Mouse (Mus musculus) midbrain, postnatal 0 days (tissue): ENCODE measurements around the gene Zhx3. TPM values are rescaled to one million over a fixed set of nuclear protein-coding genes. Genes with fewer than 3 reads are reported as not detected.
A peak's percentile ranks its signal among the peaks of the same experiment; 100 is the strongest.

Experiments used
- ATAC-seq: fragments of 200-750 bp; cut with Nextera tagmentation; 2 replicates; pipeline ENCODE4 v1.8.0; 2017; ENCODE audit warnings: moderate number of reproducible peaks, mild to moderate bottlenecking, moderate TSS enrichment, moderate library complexity; ENCODE audit not compliant: low FRiP score
- DNase-seq: peaks from one replicate; pipeline ENCODE4 v3.0.0-alpha.2; 2015; ENCODE audit warnings: low spot score
- H3K27ac ChIP-seq: fragments of 300-500 bp; sonication (generic); 2 replicates; pipeline ENCODE4 v1.5.1; 2014; ENCODE audit warnings: low read depth, mild to moderate bottlenecking, low read length, mixed read lengths
- H3K27me3 ChIP-seq: fragments of 300-500 bp; sonication (generic); 2 replicates; pipeline ENCODE4 v1.6.1; 2014; ENCODE audit warnings: low read length, control low read depth, mixed read lengths; ENCODE audit not compliant: insufficient read depth
- H3K36me3 ChIP-seq: fragments of 300-500 bp; sonication (generic); 2 replicates; pipeline ENCODE4 v1.6.1; 2014; ENCODE audit warnings: low read length, control low read depth, mixed read lengths; ENCODE audit not compliant: insufficient read depth
- H3K4me1 ChIP-seq: fragments of 300-500 bp; sonication (generic); 2 replicates; pipeline ENCODE4 v1.6.1; 2014; ENCODE audit warnings: mild to moderate bottlenecking, control low read depth, antibody characterized with exemption, low read length, mixed read lengths; ENCODE audit not compliant: insufficient read depth
- H3K4me2 ChIP-seq: fragments of 300-500 bp; sonication (generic); 2 replicates; pipeline ENCODE4 v1.6.1; 2014; ENCODE audit warnings: low read depth, mild to moderate bottlenecking, low read length, mixed read lengths; ENCODE audit not compliant: poor library complexity, severe bottlenecking
- H3K4me3 ChIP-seq: fragments of 300-500 bp; sonication (generic); 2 replicates; pipeline ENCODE4 v1.5.1; 2014; ENCODE audit warnings: low read depth, mild to moderate bottlenecking, low read length, moderate library complexity
- H3K9ac ChIP-seq: fragments of 300-500 bp; sonication (generic); replicated peaks from 2 replicates; pipeline ENCODE4 v1.6.1; 2014; ENCODE audit warnings: mild to moderate bottlenecking, low read length, moderate library complexity, mixed read lengths; ENCODE audit not compliant: poor library complexity, severe bottlenecking
- H3K9me3 ChIP-seq: fragments of 300-500 bp; sonication (generic); 2 replicates; pipeline ENCODE4 v1.6.1; 2016; ENCODE audit warnings: low read length, control low read depth
- CTCF ChIP-seq: IDR thresholded peaks from 2 replicates; pipeline ENCODE4 v1.5.1; 2016; ENCODE audit warnings: antibody characterized with exemption, mild to moderate bottlenecking
- WGBS: fragments of 180-500 bp; shearing (Covaris S2); extraction: QIAGEN DNeasy Blood & Tissue Kit; methylation state at CpG from one replicate; pipeline ENCODE4 v1.1.7; 2014; 5-methylcytosine and 5-hydroxymethylcytosine counted together
- polyA plus RNA-seq: library from polyadenylated mRNA; unstranded; fragments of >200 nt; fragmentation: Nextera tagmentation; extraction: Ambion mirVana; gene quantifications from 2 replicates; pipeline ENCODE4 v1.2.1, GENCODE M21; 2015
- total RNA-seq: library from RNA; depleted of rRNA; stranded (reverse); fragments of >200 nt; gene quantifications from 2 replicates; pipeline ENCODE4 v1.2.3, GENCODE M21; 2014; rRNA removed

Zhx3 gene
- total and polyA plus RNA-seq, 2 experiments from 2014 or later = 18.7 to 43.9 TPM

GRCm38 (mm10) chr2:160717269-160717668, 155.5 kb downstream of the Zhx3 start:
- peak; percentile 80 for TF ChIP-seq CTCF
- WGBS = 76% methylated on average over 5 of the region's 5 CpGs
- no peak for ATAC-seq

GRCm38 (mm10) chr2:160715463-160716030, 157.3 kb downstream of the Zhx3 start:
- DNase-seq (peak; percentile 57), ATAC-seq (no peak)
- no peaks in the 10 kb centered on the region for H3K27me3 ChIP-seq
- peaks cover 49% of the 10 kb centered on the region for H3K36me3 ChIP-seq
- H3K4me1 ChIP-seq = no peaks in the 10 kb centered on the region
- no peak overlapping the region for H3K9ac ChIP-seq
- H3K27ac ChIP-seq = no peak overlapping the region
- no peak overlapping the region for H3K4me2 ChIP-seq
- TF ChIP-seq CTCF = peak; percentile 46
- H3K4me3 ChIP-seq = no peak overlapping the region
- WGBS = 69% methylated on average over 4 of the region's 4 CpGs
- H3K9me3 ChIP-seq = no peaks in the 10 kb centered on the region

More at GRCm38 (mm10) chr2:160717269-160717668, 155.5 kb downstream of the Zhx3 start:
- H3K4me1 ChIP-seq = no peaks in the 10 kb centered on the region
- H3K27me3 ChIP-seq = no peaks in the 10 kb centered on the region
- no peak overlapping the region for H3K9ac ChIP-seq
- DNase-seq = peak; percentile 71
- peaks cover 41% of the 10 kb centered on the region for H3K36me3 ChIP-seq
- no peaks in the 10 kb centered on the region for H3K9me3 ChIP-seq
- H3K27ac ChIP-seq = no peak overlapping the region
- no peak overlapping the region for H3K4me3 ChIP-seq
- no peak overlapping the region for H3K4me2 ChIP-seq

GRCm38 (mm10) chr2:160707673-160708072, 165.1 kb downstream of the Zhx3 start:
- 74% methylated on average over 3 of the region's 3 CpGs for WGBS
- Histone ChIP-seq H3K36me3 (peaks cover 26% of the 10 kb centered on the region), H3K4me2 (no peak overlapping the region), H3K4me1 (no peaks in the 10 kb centered on the region), H3K27me3 (no peaks in the 10 kb centered on the region), H3K4me3 (no peak overlapping the region), H3K27ac (no peak overlapping the region), H3K9me3 (no peaks in the 10 kb centered on the region), H3K9ac (no peak overlapping the region)
- no peak for TF ChIP-seq CTCF
- DNase-seq (no peak), ATAC-seq (no peak)

GRCm38 (mm10) chr2:160702824-160703223, 170.0 kb downstream of the Zhx3 start:
- Histone ChIP-seq H3K9ac (no peak overlapping the region), H3K9me3 (no peaks in the 10 kb centered on the region), H3K4me3 (no peak overlapping the region), H3K27me3 (no peaks in the 10 kb centered on the region), H3K4me2 (no peak overlapping the region), H3K27ac (no peak overlapping the region), H3K4me1 (no peaks in the 10 kb centered on the region), H3K36me3 (peaks cover 23% of the 10 kb centered on the region)
- no peak for TF ChIP-seq CTCF
- ATAC-seq (no peak), DNase-seq (no peak)

- H3K4me3 ChIP-seq = no peak overlapping the region
- ATAC-seq = no peak
- WGBS = 78% methylated on average over 3 of the region's 3 CpGs
These were observed 171.2 kb downstream of the Zhx3 start for GRCm38 (mm10) chr2:160701603-160702002.

GRCm38 (mm10) chr2:160700271-160700670, 172.5 kb downstream of the Zhx3 start:
- Histone ChIP-seq H3K4me3 (no peak overlapping the region), H3K9ac (no peak overlapping the region), H3K4me2 (no peak overlapping the region), H3K4me1 (no peaks in the 10 kb centered on the region), H3K9me3 (no peaks in the 10 kb centered on the region), H3K27me3 (no peaks in the 10 kb centered on the region), H3K36me3 (peaks cover 26% of the 10 kb centered on the region), H3K27ac (no peak overlapping the region)
- 68% methylated on average over 5 of the region's 5 CpGs for WGBS
- no peak for TF ChIP-seq CTCF
- DNase-seq (no peak), ATAC-seq (no peak)

More at GRCm38 (mm10) chr2:160701603-160702002, 171.2 kb downstream of the Zhx3 start:
- DNase-seq = no peak
- no peak for TF ChIP-seq CTCF
- Histone ChIP-seq H3K27me3 (no peaks in the 10 kb centered on the region), H3K27ac (no peak overlapping the region), H3K9ac (no peak overlapping the region), H3K4me1 (no peaks in the 10 kb centered on the region), H3K9me3 (no peaks in the 10 kb centered on the region), H3K36me3 (peaks cover 26% of the 10 kb centered on the region), H3K4me2 (no peak overlapping the region)

Other genes with a start within 250 kb of the Zhx3 start
- 31.1 and 51.0 TPM in 2 replicates for gene Top1, start 227.1 kb downstream of the Zhx3 start, total RNA-seq
- gene Top1, start 227.1 kb downstream of the Zhx3 start, polyA plus RNA-seq = 43.3 and 52.2 TPM in 2 replicates
- gene Plcg1, start 141.7 kb downstream of the Zhx3 start, total RNA-seq = 88.7 and 134 TPM in 2 replicates
- gene Plcg1, start 141.7 kb downstream of the Zhx3 start, polyA plus RNA-seq = 38.0 and 45.2 TPM in 2 replicates
- 1.1 and 3.7 TPM in 2 replicates for gene Lpin3, start 7.7 kb upstream of the Zhx3 start, total RNA-seq
- 0.38 and 0.55 TPM in 2 replicates for gene Lpin3, start 7.7 kb upstream of the Zhx3 start, polyA plus RNA-seq
- 0.55 and 1.6 TPM in 2 replicates for gene Emilin3, start 39.3 kb upstream of the Zhx3 start, total RNA-seq
- gene Emilin3, start 39.3 kb upstream of the Zhx3 start, polyA plus RNA-seq = 0.44 and 0.51 TPM in 2 replicates
- 58.3 and 69.6 TPM in 2 replicates for gene Chd6, start 236.1 kb upstream of the Zhx3 start, total RNA-seq
- 23.5 and 26.6 TPM in 2 replicates for gene Chd6, start 236.1 kb upstream of the Zhx3 start, polyA plus RNA-seq